Mouse (Mus musculus) midbrain, postnatal 0 days (tissue): Measurements from ENCODE around the gene Phkg1. TPM values are rescaled to one million over a fixed set of nuclear protein-coding genes. Genes with fewer than 3 reads are reported as not detected.

Experiments used
- ATAC-seq: fragments of 200-750 bp; cut with Nextera tagmentation; 2 replicates; pipeline ENCODE4 v1.8.0; 2017; ENCODE audit warnings: moderate number of reproducible peaks, mild to moderate bottlenecking, moderate TSS enrichment, moderate library complexity; ENCODE audit not compliant: low FRiP score
- DNase-seq: peaks from one replicate; pipeline ENCODE4 v3.0.0-alpha.2; 2015; ENCODE audit warnings: low spot score
- H3K27ac ChIP-seq: fragments of 300-500 bp; sonication (generic); 2 replicates; pipeline ENCODE4 v1.5.1; 2014; ENCODE audit warnings: low read depth, mild to moderate bottlenecking, low read length, mixed read lengths
- H3K27me3 ChIP-seq: fragments of 300-500 bp; sonication (generic); 2 replicates; pipeline ENCODE4 v1.6.1; 2014; ENCODE audit warnings: low read length, control low read depth, mixed read lengths; ENCODE audit not compliant: insufficient read depth
- H3K36me3 ChIP-seq: fragments of 300-500 bp; sonication (generic); 2 replicates; pipeline ENCODE4 v1.6.1; 2014; ENCODE audit warnings: low read length, control low read depth, mixed read lengths; ENCODE audit not compliant: insufficient read depth
- H3K4me1 ChIP-seq: fragments of 300-500 bp; sonication (generic); 2 replicates; pipeline ENCODE4 v1.6.1; 2014; ENCODE audit warnings: mild to moderate bottlenecking, control low read depth, antibody characterized with exemption, low read length, mixed read lengths; ENCODE audit not compliant: insufficient read depth
- H3K4me2 ChIP-seq: fragments of 300-500 bp; sonication (generic); 2 replicates; pipeline ENCODE4 v1.6.1; 2014; ENCODE audit warnings: low read depth, mild to moderate bottlenecking, low read length, mixed read lengths; ENCODE audit not compliant: poor library complexity, severe bottlenecking
- H3K4me3 ChIP-seq: fragments of 300-500 bp; sonication (generic); 2 replicates; pipeline ENCODE4 v1.5.1; 2014; ENCODE audit warnings: low read depth, mild to moderate bottlenecking, low read length, moderate library complexity
- H3K9ac ChIP-seq: fragments of 300-500 bp; sonication (generic); replicated peaks from 2 replicates; pipeline ENCODE4 v1.6.1; 2014; ENCODE audit warnings: mild to moderate bottlenecking, low read length, moderate library complexity, mixed read lengths; ENCODE audit not compliant: poor library complexity, severe bottlenecking
- H3K9me3 ChIP-seq: fragments of 300-500 bp; sonication (generic); 2 replicates; pipeline ENCODE4 v1.6.1; 2016; ENCODE audit warnings: low read length, control low read depth
- CTCF ChIP-seq: IDR thresholded peaks from 2 replicates; pipeline ENCODE4 v1.5.1; 2016; ENCODE audit warnings: antibody characterized with exemption, mild to moderate bottlenecking
- WGBS: fragments of 180-500 bp; shearing (Covaris S2); extraction: QIAGEN DNeasy Blood & Tissue Kit; methylation state at CpG from one replicate; pipeline ENCODE4 v1.1.7; 2014; 5-methylcytosine and 5-hydroxymethylcytosine counted together
- polyA plus RNA-seq: library from polyadenylated mRNA; unstranded; fragments of >200 nt; fragmentation: Nextera tagmentation; extraction: Ambion mirVana; gene quantifications from 2 replicates; pipeline ENCODE4 v1.2.1, GENCODE M21; 2015
- total RNA-seq: library from RNA; depleted of rRNA; stranded (reverse); fragments of >200 nt; gene quantifications from 2 replicates; pipeline ENCODE4 v1.2.3, GENCODE M21; 2014

Phkg1 gene
- total and polyA plus RNA-seq, 2 experiments from 2014 or later = 1.5 to 3.0 TPM

DNA sequence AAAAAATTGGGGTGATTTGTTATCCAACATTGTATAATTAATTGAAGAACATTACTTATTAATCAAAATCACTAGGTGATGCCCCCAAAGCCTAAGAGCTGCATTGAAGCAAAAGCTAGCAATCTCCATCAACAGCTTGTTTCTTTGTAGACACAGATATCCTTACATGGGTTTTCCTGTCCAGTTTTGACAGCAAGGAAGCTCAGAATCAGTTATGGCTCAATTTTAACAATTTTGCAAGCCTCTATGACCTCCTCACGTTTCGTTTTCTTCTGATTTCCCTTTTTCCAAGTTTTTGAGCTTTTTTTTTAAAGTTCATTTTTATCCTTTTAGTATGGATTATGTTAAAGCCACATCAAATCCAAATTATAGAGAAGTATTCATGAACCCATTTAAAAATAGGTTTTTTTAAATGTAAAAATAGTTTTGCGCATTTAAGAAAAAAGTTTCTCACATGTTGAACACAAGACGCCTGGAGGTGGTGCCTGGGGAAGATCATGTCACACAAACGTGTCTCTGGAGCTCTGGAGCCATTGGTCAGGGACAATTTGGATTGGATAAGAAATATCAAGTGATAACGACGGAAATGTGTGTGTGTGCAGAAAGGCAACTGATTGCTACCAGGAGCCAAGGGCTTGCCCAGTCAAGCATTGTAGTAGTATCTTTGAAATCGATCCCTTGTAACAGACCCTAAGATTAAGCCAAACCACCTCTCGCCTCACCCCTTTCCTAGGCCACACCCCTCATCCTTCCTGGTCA lies 42.6 kb upstream of the Phkg1 start:
- TF ChIP-seq CTCF = no peak

GRCm38 (mm10) chr5:129940281-129940680 lies 41.9 kb upstream of the Phkg1 start:
- no peak for TF ChIP-seq CTCF
- no peaks in the 10 kb centered on the region for H3K36me3 ChIP-seq
- no peak for ATAC-seq
- H3K27me3 ChIP-seq = no peaks in the 10 kb centered on the region
- no peak for DNase-seq
- no peak overlapping the region for H3K4me2 ChIP-seq
- H3K4me3 ChIP-seq = no peak overlapping the region
- no peak overlapping the region for H3K9ac ChIP-seq
- no peaks in the 10 kb centered on the region for H3K9me3 ChIP-seq
- H3K27ac ChIP-seq = no peak overlapping the region
- H3K4me1 ChIP-seq = peaks cover 2% of the 10 kb centered on the region; the same call in 1 of the 2 replicates
- WGBS = 66% methylated on average over 2 of the region's 2 CpGs

More for the DNA sequence above, 42.6 kb upstream of the Phkg1 start:
- peaks cover 2% of the 10 kb centered on the region; the same call in 1 of the 2 replicates for H3K4me1 ChIP-seq
- H3K4me3 ChIP-seq = peak overlapping the region; percentile 78
- H3K27ac ChIP-seq = peak overlapping the region; percentile 55
- H3K9me3 ChIP-seq = no peaks in the 10 kb centered on the region
- 0 out of 2 replicates have a peak overlapping the region, but pooled peaks have one; percentile 48 for H3K9ac ChIP-seq
- DNase-seq = no peak
- no peaks in the 10 kb centered on the region for H3K36me3 ChIP-seq
- peak; percentile 47 for ATAC-seq
- H3K27me3 ChIP-seq = no peaks in the 10 kb centered on the region
- 10% methylated on average over 9 of the region's 9 CpGs for WGBS
- peak overlapping the region; percentile 47 for H3K4me2 ChIP-seq

DNA sequence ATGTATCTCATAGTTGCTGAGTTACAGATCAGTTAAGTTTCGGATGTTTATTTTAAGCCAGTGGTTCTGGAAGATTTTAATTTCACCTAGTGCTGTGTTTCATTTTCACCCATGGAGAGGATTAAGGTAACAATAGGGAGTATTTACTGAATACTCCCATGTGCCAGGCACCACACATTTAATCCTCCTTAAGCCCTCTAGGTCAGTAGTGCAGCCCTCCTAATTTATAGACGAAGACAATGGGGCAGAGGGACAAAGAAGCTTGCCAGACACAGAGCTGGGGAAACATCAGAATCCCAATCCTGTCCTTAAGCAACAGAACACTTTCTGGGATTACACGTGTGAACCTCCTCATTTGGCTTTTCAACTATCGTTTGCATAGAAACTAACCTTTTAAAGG lies 38.6 kb upstream of the Phkg1 start:
- no peaks in the 10 kb centered on the region for H3K27me3 ChIP-seq
- no peak for ATAC-seq
- no peaks in the 10 kb centered on the region for H3K36me3 ChIP-seq
- H3K4me2 ChIP-seq = no peak overlapping the region
- no peak overlapping the region for H3K27ac ChIP-seq
- no peak overlapping the region for H3K9ac ChIP-seq
- no peaks in the 10 kb centered on the region for H3K9me3 ChIP-seq
- 14% methylated on average over 4 of the region's 4 CpGs for WGBS
- no peak for DNase-seq
- H3K4me3 ChIP-seq = no peak overlapping the region
- no peaks in the 10 kb centered on the region for H3K4me1 ChIP-seq
- no peak for TF ChIP-seq CTCF

- Histone ChIP-seq H3K4me3 (no peak overlapping the region), H3K4me2 (no peak overlapping the region), H3K27me3 (no peaks in the 10 kb centered on the region), H3K4me1 (no peaks in the 10 kb centered on the region), H3K9ac (no peak overlapping the region), H3K36me3 (no peaks in the 10 kb centered on the region), H3K27ac (no peak overlapping the region), H3K9me3 (no peaks in the 10 kb centered on the region)
- 50% methylated on average over 9 of the region's 9 CpGs for WGBS
- DNase-seq = no peak
- TF ChIP-seq CTCF = no peak
- no peak for ATAC-seq
Measured at GRCm38 (mm10) chr5:129929924-129930855, 31.8 kb upstream of the Phkg1 start.

DNA sequence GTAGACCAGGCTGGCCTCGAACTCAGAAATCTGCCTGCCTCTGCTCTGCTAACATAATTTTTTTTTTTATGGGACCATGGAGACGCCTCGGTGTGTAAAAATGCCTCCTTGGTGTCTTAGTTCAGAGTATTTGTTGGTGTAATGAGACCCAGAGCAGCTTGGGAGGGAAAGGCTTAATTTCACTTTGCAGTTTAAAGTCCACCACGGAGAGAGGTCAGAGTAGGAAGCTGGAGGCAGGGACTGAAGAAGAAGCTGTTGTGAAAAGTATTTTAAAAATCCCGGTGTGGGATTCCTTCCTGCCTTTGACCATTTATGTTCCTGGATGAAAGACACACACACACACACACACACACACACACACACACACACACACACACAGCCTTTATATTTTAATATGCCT lies 27.6 kb upstream of the Phkg1 start:
- TF ChIP-seq CTCF = no peak
- Histone ChIP-seq H3K27me3 (no peaks in the 10 kb centered on the region), H3K36me3 (no peaks in the 10 kb centered on the region), H3K27ac (no peak overlapping the region), H3K9ac (no peak overlapping the region), H3K4me1 (no peaks in the 10 kb centered on the region), H3K4me2 (no peak overlapping the region), H3K9me3 (no peaks in the 10 kb centered on the region), H3K4me3 (no peak overlapping the region)
- no peak for DNase-seq
- no peak for ATAC-seq
- WGBS = 75% methylated on average over 5 of the region's 5 CpGs
